Mouse (Mus musculus) cerebellum, postnatal 36 days (tissue): ENCODE results near the gene Ppp1r1b.

Experiments used
- DNase-seq, 2 experiments: peaks; one replicate each; pipeline ENCODE4 v3.0.0; 2021 to 2022; ENCODE audit warnings: mixed read lengths in 2 of 2

Gene Ppp1r1b

GRCm38 (mm10) chr11:98347385-98348082 lies 670 bp upstream of the Ppp1r1b start:
- peak in 1 of 2 experiments; percentile 43 for DNase-seq

DNA sequence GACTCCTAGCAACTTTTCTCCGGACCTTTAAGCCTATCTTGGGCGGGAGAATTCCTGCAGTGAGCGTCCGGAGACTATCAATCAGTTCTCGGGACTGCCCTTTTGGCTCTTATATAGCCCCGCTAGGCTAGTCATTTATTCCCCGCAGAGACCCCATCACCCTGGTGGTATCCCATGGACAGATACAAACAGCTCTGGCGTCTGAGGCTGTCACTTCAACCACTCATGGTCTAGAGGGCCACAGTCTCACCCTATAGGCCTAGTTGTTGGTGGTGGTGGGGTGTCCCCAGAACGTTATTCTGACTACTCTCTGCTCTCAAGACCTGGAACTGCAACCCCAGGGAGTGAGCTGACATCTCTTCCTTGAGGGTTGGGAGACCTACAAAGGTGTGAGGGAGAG lies 1.1 kb downstream of the Ppp1r1b start:
- DNase-seq: no peak

GRCm38 (mm10) chr11:98352272-98352990 lies 4.2 kb downstream of the Ppp1r1b start:
- DNase-seq: no peak

DNA sequence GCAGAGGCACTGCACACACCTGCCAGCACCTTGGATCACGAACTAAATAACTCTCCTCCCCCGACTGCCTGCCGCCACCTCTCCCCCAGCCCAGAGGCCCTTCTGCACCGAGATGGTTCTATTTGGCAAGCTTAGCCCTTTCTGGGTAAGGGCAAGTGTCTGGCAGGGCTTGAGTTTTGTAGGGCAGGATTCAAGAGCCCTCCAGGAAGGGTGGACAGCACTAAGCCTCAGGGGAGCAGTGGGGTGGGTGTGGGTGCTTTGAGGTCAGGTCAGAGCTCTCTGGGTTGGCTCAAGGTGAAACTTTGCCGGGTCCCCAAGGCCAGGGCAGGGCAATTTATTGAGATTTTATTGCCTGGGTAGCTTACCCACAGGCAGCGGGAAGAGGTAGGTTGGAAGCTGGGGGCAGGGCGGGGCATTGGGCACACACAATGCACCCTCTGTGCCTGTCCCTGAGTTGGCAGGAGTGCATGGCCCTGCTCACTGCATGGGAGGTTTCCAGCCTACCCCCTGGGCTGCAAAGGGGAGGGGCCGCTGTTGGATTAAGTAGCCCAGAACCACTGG lies 5.5 kb downstream of the Ppp1r1b start:
- DNase-seq: no peak

- DNase-seq: no peak
Observed at GRCm38 (mm10) chr11:98354445-98354844, 6.2 kb downstream of the Ppp1r1b start.

- peak in 1 of 2 experiments; percentile 62 for DNase-seq
Observed at GRCm38 (mm10) chr11:98355732-98356299, 7.6 kb downstream of the Ppp1r1b start.

GRCm38 (mm10) chr11:98356625-98357394 lies 8.6 kb downstream of the Ppp1r1b start:
- DNase-seq: no peak

GRCm38 (mm10) chr11:98357396-98358160 lies 9.4 kb downstream of the Ppp1r1b start:
- DNase-seq: no peak

DNA sequence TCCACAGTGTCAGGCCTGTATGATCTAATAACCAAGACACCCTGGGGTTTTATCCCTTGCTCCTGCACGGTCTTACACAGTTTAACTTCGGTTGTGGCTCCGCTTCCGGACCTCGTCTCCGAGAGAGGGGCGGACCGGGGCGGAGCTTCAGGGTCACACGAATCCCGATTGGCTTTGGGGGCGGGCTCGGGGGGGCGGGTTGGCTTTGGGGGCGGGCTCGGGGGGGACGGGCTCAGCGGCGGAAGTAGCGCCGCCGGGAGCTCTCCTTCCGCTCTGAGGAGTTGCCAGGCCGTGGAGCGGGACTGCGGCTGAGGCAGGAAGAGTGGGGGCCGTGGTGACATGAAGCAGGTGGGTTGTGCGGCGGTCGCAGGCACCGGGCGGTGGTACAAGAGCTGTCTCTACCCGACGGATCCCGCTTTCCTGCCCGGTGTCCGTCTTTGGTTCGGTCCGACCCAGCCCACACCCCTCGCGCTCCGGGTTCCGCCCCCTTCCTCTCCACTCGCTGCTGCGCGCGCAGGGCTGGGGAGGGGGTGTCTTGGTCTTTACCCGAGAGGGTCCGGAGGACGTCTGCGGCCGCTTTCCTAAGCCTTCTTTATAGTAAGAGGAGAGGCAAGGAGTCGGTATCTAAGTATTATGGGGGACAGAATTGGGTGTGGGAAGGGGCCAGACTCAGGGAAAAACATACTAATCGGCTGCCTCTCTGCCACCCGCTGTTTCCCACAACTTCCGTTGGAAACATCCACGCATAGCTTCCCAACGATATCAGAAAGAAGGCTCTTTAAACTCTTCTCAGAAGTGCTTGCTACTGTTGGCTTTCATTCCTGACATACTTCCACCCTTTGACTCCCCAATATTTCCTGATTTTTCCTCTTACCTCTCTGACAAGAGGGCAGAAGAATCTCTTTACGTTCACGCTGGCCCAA lies 10.2 kb downstream of the Ppp1r1b start, which contains the start of gene Stard3:
Gene Stard3 (plus strand): TSS at position 208 of the 923 bp plus-strand sequence.
- DNase-seq: peak; percentile 79 to 87

DNA sequence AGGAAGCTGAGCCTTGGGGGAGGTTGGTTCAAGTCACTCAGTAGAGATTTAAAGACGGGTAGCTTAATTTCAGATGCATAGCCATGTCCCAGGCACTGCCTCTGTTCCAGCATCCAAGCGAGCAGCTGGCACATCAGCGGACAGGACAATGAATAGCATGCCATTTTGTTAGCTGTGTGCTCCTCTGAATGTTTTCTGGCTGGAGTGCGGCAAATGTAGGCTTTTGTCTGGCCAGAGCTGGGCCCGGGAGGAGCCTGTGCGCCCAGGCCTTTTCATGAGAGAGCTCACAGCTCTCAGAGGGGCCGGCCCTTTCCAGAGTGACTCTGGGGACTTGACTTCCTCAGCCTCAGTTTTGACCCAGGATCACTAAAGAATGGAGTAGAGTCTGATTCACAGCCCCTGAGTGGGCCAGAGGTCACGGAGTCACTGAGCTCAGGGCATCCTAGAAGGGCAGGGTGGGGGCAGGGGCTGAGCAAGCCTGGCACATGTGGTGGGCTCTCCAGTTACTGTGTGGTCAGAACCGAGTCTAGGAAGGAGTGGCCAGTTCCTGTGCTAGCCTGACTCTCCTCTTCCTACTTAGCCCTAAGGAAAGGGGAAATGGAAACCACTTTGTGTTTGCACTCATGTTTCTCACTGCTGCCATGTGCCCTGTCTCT lies 12.8 kb downstream of the Ppp1r1b start:
- DNase-seq: no peak

DNA sequence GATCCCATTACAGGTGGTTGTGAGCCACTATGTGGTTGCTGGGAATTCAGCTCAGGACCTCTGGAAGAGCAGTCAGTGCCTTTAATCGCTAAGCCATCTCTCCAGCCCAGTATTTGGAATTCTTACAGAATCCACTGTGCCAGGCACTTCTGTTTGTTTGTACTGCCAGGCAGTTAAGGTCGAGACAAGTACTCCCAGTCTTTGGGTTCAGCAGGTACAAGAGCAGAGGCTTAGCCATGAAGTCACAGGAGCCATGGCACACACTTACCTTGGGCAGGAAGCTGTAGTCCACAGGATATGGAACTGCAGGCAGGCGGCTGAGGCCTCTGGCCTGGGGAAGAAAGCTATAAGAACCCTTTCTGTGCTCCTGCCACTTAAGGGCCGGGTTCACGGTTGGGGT lies 15.6 kb downstream of the Ppp1r1b start:
- DNase-seq: no peak

DNA sequence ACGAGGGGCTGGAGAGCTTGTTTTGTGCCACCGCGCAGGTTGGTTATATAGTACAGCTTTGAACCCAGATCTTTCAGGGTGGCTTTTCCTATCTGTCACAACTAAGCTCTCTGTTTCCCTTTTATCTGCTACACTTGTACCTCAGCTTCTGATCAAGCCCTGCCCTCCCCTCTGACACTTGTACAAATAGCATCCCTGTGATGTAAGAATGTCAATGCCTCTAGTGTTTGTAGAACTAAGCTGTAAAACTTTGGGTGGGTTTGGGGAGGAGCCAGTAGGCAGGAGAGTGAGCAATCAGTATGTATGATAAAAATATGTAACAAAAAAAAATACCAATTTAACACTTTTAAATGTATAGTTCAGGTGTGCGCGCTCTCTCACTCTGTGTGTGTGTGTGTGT lies 16.2 kb downstream of the Ppp1r1b start:
- no peak for DNase-seq

- DNase-seq: no peak
Observed at GRCm38 (mm10) chr11:98366290-98366689, 18.1 kb downstream of the Ppp1r1b start.

GRCm38 (mm10) chr11:98367171-98367862 lies 19.1 kb downstream of the Ppp1r1b start:
- DNase-seq: no peak

GRCm38 (mm10) chr11:98367863-98368186 lies 19.6 kb downstream of the Ppp1r1b start:
- DNase-seq: no peak

GRCm38 (mm10) chr11:98369337-98369736 lies 21.1 kb downstream of the Ppp1r1b start:
- peak; percentile 58 to 66 for DNase-seq

DNA sequence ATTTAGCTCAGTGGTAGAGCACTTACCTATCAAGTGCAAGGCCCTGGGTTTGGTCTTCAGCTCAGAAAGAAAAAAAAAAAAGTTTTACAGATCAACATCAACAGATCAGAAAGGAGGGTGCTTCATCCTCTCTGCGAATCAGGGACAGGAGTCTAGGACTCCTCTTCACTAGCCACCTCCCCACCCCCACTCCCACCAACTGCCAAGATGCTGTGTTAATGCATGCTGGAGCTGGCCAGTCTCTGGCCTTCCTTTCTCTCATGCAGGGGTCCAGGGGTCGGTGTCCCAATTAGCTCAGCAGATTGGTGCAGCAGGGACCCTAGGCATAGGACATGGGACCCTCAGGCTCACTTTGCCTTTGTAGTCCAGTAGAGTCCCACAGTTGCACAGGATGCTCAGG lies 22.4 kb downstream of the Ppp1r1b start:
- DNase-seq: no peak

GRCm38 (mm10) chr11:98371556-98372240 lies 23.5 kb downstream of the Ppp1r1b start:
- DNase-seq: no peak

DNA sequence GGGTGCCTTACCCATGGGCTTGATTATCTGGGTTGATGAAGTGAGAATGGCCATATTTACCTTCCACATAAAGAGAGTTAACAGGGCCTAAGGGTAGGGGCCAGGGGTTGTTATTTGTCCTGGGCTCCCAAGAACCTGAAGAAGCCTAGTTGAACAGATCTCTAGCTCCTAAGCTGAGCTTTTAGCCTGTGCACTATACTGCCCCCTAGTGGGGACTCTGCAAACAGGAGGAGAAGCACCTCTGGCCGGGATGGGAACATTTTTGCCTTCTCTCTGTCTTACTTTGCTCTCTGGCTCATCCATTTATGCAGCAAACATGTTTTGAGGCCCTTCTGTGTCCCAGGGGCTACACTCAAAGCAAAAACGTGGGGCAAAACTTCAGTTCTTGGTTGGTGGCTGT lies 24.2 kb downstream of the Ppp1r1b start:
- peak; percentile 70 to 71 for DNase-seq
